Mouse (Mus musculus) kidney, embryonic 15.5 days (tissue): ENCODE data around the gene Entpd3. TPM values are rescaled to one million over a fixed set of nuclear protein-coding genes. Genes with fewer than 3 reads are reported as not detected.
A peak's percentile ranks its signal among the peaks of the same experiment; 100 is the strongest.

Experiments
- ATAC-seq: fragments of 200-750 bp; cut with Nextera tagmentation; replicated peaks from 2 replicates; pipeline ENCODE4 v1.8.0; 2017; ENCODE audit warnings: moderate TSS enrichment; ENCODE audit not compliant: low FRiP score
- H3K27ac ChIP-seq: fragments of 300-500 bp; sonication (generic); 2 replicates; pipeline ENCODE4 v1.5.1; 2015; ENCODE audit warnings: mild to moderate bottlenecking, inconsistent platforms
- H3K27me3 ChIP-seq: fragments of 300-500 bp; sonication (generic); 2 replicates; pipeline ENCODE4 v1.6.1; 2015; ENCODE audit warnings: inconsistent platforms
- H3K36me3 ChIP-seq: fragments of 300-500 bp; sonication (generic); 2 replicates; pipeline ENCODE4 v1.6.1; 2015; ENCODE audit warnings: inconsistent platforms
- H3K4me1 ChIP-seq: fragments of 300-500 bp; sonication (generic); 2 replicates; pipeline ENCODE4 v1.6.1; 2015; ENCODE audit warnings: inconsistent platforms
- H3K4me2 ChIP-seq: fragments of 300-500 bp; sonication (generic); 2 replicates; pipeline ENCODE4 v1.6.1; 2015; ENCODE audit warnings: moderate library complexity, mild to moderate bottlenecking, inconsistent platforms
- H3K4me3 ChIP-seq: fragments of 300-500 bp; sonication (generic); replicated peaks from 2 replicates; pipeline ENCODE4 v1.5.1; 2015; ENCODE audit warnings: mild to moderate bottlenecking, inconsistent platforms
- H3K9ac ChIP-seq: fragments of 300-500 bp; sonication (generic); 2 replicates; pipeline ENCODE4 v1.6.1; 2015; ENCODE audit warnings: mild to moderate bottlenecking, inconsistent platforms
- H3K9me3 ChIP-seq: fragments of 300-500 bp; sonication (generic); replicated peaks from 2 replicates; pipeline ENCODE4 v1.6.1; 2016; ENCODE audit warnings: inconsistent platforms
- WGBS: fragments of 180-500 bp; shearing (Covaris S2); methylation state at CpG from one replicate; pipeline ENCODE4 v1.1.7; 2015; ENCODE audit warnings: mixed read lengths; 5-methylcytosine and 5-hydroxymethylcytosine counted together
- polyA plus RNA-seq: library from polyadenylated mRNA; unstranded; fragments of >200 nt; fragmentation: Nextera tagmentation; extraction: Ambion mirVana; gene quantifications from 2 replicates; pipeline ENCODE4 v1.2.1, GENCODE M21; 2015

Entpd3 gene
- polyA plus RNA-seq: 1.5 and 2.0 TPM in 2 replicates

DNA sequence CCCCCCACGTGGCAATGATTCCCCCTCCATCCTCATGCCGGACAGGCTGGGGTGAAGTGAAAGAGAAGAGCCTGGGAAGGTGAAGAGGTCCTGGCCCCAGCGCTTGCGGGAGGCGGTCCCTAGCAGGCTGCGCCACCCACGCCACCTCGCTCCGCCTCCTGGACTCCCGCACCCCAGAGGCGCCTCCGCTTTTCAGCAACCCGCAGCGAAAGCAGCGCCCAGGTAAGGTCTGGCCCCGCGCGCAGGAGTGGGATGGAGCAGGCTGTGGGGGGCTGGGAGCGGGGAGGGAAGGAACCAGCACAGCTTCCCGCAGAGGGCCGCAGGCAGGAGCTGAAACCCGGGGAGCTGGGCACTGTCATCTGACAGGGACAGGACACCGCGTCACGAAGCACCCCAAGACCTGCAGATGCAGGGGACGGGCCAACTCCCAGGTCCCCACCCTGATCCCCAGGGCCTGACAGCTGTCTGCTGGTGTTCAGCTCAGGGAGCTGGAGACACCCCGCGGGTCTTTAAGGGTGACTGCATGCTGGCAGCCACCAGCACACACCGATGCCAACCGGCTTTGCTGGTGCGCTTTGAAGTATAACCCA is at the start of gene Entpd3:
Gene Entpd3, plus strand, starts transcription at position 157 of the 590 bp plus-strand sequence.
- WGBS: 1% methylated on average over 31 of the region's 31 CpGs
- H3K4me1 ChIP-seq: peaks cover 17% of the 10 kb centered on the region
- peak within 1 kb of the TSS; percentile 45 for H3K9ac ChIP-seq
- H3K4me3 ChIP-seq: peak within 1 kb of the TSS; percentile 47
- no peaks in the 10 kb centered on the region for H3K9me3 ChIP-seq
- H3K4me2 ChIP-seq: peak within 1 kb of the TSS; percentile 92
- peak; percentile 62 for ATAC-seq
- H3K36me3 ChIP-seq: no peaks in the 10 kb centered on the region
- peaks cover 41% of the 10 kb centered on the region for H3K27me3 ChIP-seq
- H3K27ac ChIP-seq: no peak within 1 kb of the TSS

DNA sequence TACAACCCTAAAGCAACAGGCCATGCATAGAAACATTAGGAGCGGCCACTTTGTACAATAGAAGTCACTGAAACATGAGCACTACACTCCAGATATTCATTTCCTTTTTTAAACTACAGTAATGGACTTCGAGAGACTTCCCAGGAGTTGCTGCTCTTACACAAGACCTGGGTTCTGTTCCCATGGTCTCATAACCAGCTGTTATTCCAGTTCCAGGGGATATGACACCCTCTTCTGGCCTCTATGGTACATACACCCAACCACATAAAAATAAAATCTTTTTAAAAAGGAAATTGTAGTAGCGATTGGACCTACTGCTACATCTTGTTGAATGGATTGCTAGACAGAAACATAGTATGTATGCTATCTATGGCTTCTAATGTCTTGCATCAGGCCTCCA is 48.1 kb upstream of the Entpd3 start:
- no peak overlapping the region for H3K9ac ChIP-seq
- H3K27ac ChIP-seq: no peak overlapping the region
- WGBS: 79% methylated on average over 3 of the region's 3 CpGs
- no peaks in the 10 kb centered on the region for H3K27me3 ChIP-seq
- no peaks in the 10 kb centered on the region for H3K9me3 ChIP-seq
- peaks cover 18% of the 10 kb centered on the region for H3K4me1 ChIP-seq
- H3K4me3 ChIP-seq: peak overlapping the region; percentile 78
- peaks cover 26% of the 10 kb centered on the region for H3K36me3 ChIP-seq
- peak overlapping the region; percentile 92 for H3K4me2 ChIP-seq
- no peak for ATAC-seq

DNA sequence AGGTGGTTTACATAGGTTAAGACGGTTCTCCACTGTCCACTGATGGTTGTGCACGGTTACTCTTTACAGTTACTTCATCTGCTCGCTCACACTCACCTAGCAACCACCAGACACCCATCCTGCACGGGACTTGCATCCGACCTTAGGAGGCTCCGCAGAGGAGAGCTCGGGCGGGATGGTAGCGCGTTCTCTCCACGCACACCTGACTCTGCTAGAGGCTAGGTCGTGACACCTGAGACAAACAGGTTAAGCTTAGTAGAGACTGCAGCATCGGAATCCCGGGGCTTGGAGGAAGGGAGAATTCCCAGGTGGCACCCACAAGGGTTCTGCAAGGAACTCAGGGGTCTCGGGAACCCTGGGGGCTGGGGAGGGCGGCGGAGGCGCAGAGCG is 47.6 kb upstream of the Entpd3 start, which contains the start of gene Eif1b:
Gene Eif1b, plus strand, starts transcription at position 223 of the 390 bp plus-strand sequence.
- Histone ChIP-seq H3K27me3 (no peaks in the 10 kb centered on the region), H3K4me2 (peak within 1 kb of the TSS; percentile 92), H3K36me3 (peaks cover 26% of the 10 kb centered on the region), H3K9me3 (no peaks in the 10 kb centered on the region), H3K9ac (peak within 1 kb of the TSS; percentile 97), H3K27ac (peak within 1 kb of the TSS; percentile 93), H3K4me3 (peak within 1 kb of the TSS; percentile 78), H3K4me1 (peaks cover 18% of the 10 kb centered on the region)
- WGBS: 3% methylated on average over 19 of the region's 19 CpGs
- ATAC-seq: peak; percentile 43

DNA sequence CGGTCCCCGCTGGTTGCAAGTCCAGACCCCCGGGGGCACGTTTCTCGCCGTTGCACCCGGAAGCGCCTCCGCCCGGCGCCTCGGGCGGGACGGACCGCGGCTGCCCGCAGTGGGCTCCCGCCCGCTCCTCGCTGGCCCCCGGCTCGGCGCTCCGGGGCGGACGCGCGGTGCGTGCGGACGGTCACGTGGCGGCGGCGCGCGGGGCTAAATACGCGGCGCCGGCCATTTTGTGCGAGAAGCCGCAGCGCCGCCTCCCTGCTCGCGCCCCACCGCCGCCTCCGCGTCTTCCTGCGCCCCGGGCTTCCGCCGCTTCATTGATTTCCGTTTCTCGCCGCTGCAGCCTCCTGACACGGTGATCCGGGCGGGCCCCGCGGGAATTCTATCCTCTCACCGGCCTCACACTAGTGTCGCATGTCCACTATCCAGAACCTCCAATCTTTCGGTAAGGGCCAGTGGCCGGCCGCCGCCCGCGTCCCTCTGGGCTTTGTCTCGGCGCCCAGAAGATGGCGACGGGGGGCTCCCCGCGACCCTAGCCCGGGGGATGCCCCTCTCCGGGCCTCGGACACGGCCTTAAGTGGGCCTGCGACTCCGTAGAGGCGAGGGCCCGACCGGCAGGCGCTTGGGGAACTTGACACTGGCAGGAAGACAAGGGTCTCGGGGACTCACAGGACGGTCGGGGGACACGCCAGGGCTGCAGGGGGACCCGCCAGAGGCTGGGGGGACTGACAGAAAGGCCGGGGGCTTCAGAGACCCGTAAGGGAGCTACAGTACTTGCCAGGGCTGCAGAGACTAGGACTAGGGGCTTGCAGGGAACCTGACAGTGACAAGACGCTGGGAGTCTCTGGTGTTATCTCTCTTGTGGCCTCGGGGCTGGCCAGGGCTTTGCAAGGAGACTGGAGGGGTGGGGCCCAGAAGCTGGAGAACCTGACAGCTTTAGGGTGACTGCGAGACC is 46.9 kb upstream of the Entpd3 start:
- Histone ChIP-seq H3K4me3 (peak overlapping the region; percentile 78), H3K27me3 (no peaks in the 10 kb centered on the region), H3K4me2 (peak overlapping the region; percentile 92), H3K9me3 (no peaks in the 10 kb centered on the region), H3K27ac (peak overlapping the region; percentile 93), H3K4me1 (peaks cover 18% of the 10 kb centered on the region), H3K36me3 (peaks cover 26% of the 10 kb centered on the region), H3K9ac (peak overlapping the region; percentile 97)
- peak; percentile 86 for ATAC-seq
- under 1% methylated on average over 95 of the region's 97 CpGs for WGBS

DNA sequence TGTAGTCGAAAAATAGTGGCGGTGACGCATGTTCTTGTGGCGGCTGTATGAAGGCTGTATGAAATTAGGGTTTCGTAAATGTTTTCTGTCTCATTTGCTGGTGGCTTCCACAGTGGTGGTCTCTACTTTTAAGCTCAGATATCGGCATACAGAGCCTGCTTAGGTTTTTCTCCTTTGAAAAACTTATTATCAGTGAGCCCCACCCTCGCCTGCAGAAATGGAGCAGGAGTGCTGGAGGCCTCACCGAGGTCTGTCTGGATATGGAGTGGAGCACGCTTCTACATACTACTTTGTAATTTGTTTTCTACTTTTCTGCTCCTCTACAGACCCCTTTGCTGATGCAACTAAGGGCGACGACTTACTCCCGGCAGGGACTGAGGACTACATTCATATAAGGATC is 45.8 kb upstream of the Entpd3 start:
- no peak for ATAC-seq
- Histone ChIP-seq H3K4me3 (peak overlapping the region; percentile 78), H3K4me1 (peaks cover 18% of the 10 kb centered on the region), H3K36me3 (peaks cover 26% of the 10 kb centered on the region), H3K27me3 (no peaks in the 10 kb centered on the region), H3K9ac (peak overlapping the region; percentile 97), H3K4me2 (peak overlapping the region; percentile 92), H3K27ac (peak overlapping the region; percentile 93; the same call in 1 of the 2 replicates), H3K9me3 (no peaks in the 10 kb centered on the region)
- 78% methylated on average over 12 of the region's 12 CpGs for WGBS

DNA sequence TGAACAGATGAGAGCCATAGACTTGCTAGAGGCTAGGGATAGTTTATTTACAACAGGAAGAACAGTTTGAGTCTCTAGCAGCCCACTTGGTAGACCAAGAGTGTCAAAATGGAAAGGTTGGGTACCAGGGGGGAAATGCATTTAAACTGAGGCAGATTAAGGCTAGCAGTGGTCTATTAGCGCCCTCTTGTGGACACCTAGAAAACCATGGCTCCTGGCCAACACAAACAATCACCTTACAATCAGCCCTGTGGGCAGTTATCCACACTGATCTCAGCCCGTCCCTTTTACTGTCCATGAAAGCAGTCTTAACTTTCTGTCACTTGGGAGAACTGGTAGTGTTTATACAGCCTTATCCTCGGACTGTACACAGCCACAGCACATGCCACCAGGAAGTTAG is 42.9 kb upstream of the Entpd3 start:
- Histone ChIP-seq H3K4me1 (peaks cover 18% of the 10 kb centered on the region), H3K27me3 (no peaks in the 10 kb centered on the region), H3K4me3 (no peak overlapping the region), H3K27ac (no peak overlapping the region), H3K9me3 (no peaks in the 10 kb centered on the region), H3K4me2 (no peak overlapping the region), H3K36me3 (peaks cover 26% of the 10 kb centered on the region), H3K9ac (no peak overlapping the region)
- no peak for ATAC-seq
- 5% methylated on average over 3 of the region's 3 CpGs for WGBS

DNA sequence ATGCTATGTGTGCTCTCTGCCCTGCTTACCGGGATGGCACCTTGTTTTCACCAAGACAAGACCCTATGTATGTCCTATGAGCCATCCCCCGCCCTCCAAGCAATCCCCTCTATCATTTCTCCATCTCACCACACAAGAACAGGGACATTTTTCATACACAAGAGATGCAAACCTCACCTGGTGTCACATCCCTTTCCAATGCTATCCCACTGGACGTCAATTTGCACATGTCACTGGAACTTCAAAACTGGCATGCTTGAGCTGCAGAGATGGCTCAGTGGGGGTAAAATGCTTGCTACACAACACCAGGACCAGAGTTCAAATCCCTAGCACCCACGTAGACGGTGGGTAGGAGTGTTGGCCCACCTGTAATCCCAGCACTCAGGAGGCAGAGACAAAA is 41.6 kb upstream of the Entpd3 start:
- H3K27me3 ChIP-seq: no peaks in the 10 kb centered on the region
- WGBS: 84% methylated on average over 5 of the region's 5 CpGs
- ATAC-seq: no peak
- peaks cover 26% of the 10 kb centered on the region for H3K36me3 ChIP-seq
- no peaks in the 10 kb centered on the region for H3K9me3 ChIP-seq
- H3K9ac ChIP-seq: no peak overlapping the region
- H3K4me2 ChIP-seq: no peak overlapping the region
- no peak overlapping the region for H3K27ac ChIP-seq
- H3K4me1 ChIP-seq: peaks cover 14% of the 10 kb centered on the region
- no peak overlapping the region for H3K4me3 ChIP-seq

DNA sequence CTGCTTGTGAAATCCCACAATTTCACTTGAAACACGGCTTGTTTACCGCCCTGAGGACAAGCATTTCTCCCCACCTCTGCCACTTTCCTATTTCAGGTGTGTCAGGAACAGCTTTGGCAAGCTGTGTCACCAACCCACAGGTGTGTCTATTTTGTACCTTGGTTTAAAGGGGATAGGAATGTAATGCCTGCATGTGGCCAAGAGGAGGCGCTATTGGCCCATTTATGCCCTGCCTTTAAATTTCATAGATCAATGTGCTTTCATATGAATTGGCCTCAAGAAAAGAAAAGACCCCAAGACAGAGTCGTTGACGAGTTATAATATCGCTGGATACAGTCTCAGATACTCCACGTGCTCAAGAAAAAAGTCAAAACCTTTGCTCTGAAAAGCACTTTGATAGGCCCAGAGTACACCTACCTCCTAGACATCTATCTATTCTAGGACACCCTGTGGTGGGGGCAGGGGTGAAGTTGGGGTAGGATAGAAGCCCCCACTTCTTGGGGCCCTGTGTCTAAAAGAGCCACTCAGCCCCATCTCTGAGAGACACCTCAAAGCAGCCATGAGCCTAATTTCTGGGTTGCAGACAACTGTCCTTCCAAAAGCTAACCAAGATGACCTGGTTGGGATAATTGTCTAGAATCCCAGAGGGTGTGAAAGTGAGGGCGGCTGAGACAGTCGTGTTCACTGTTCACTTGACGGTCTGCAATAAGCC is 38.3 kb upstream of the Entpd3 start:
- peaks cover 2% of the 10 kb centered on the region for H3K36me3 ChIP-seq
- ATAC-seq: no peak
- H3K27ac ChIP-seq: no peak overlapping the region
- no peaks in the 10 kb centered on the region for H3K27me3 ChIP-seq
- WGBS: 40% methylated on average over 10 of the region's 10 CpGs
- H3K4me3 ChIP-seq: no peak overlapping the region
- no peaks in the 10 kb centered on the region for H3K9me3 ChIP-seq
- H3K9ac ChIP-seq: no peak overlapping the region
- no peaks in the 10 kb centered on the region for H3K4me1 ChIP-seq
- H3K4me2 ChIP-seq: no peak overlapping the region

DNA sequence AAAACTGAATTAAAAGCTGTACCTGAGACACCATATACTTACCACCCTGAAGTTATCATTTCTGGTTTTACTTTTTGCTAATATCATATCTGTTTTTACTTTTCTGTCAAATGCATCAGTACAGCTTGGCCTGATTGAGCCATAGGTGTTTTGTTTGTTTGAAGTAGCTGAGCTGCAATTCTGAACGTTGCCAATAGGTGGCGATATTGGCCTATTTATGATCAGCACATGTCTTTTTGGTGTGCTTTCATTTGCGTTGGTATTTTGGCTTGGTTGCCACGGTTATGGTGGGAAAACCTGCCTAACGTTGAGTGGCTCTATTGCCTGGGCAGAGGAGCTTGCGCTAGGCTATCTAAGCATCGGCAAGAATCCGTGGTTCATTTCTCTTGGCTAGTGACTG is 37.6 kb upstream of the Entpd3 start:
- H3K9me3 ChIP-seq: no peaks in the 10 kb centered on the region
- ATAC-seq: no peak
- H3K4me2 ChIP-seq: no peak overlapping the region
- H3K27me3 ChIP-seq: no peaks in the 10 kb centered on the region
- H3K36me3 ChIP-seq: no peaks in the 10 kb centered on the region
- H3K27ac ChIP-seq: no peak overlapping the region
- 8% methylated on average over 8 of the region's 8 CpGs for whole genome bisulfite sequencing
- no peak overlapping the region for H3K4me3 ChIP-seq
- H3K9ac ChIP-seq: no peak overlapping the region
- no peaks in the 10 kb centered on the region for H3K4me1 ChIP-seq

DNA sequence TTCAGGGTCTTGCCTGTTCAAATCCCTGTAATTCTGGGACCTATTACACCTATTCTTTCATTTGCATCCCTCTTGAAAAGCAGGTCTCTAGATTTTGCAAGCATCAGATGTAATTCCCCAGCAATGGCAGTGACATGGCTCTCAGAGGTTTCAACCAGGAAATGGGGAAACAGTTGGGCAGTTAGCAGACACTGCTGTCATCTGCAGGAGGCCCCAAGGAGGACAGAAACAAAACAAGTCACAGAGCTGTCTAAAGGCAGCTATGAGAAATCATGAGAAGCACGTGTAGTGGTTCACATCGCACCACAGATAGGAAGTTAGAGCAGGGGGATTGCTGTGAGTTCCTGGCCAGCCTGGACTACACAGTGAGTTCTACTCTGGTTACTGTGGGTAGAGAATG is 35.2 kb upstream of the Entpd3 start:
- Histone ChIP-seq H3K4me3 (no peak overlapping the region), H3K27me3 (no peaks in the 10 kb centered on the region), H3K9me3 (no peaks in the 10 kb centered on the region), H3K36me3 (no peaks in the 10 kb centered on the region), H3K27ac (no peak overlapping the region), H3K4me1 (no peaks in the 10 kb centered on the region), H3K4me2 (no peak overlapping the region), H3K9ac (no peak overlapping the region)
- WGBS: 80% methylated on average over 2 of the region's 2 CpGs
- ATAC-seq: no peak

DNA sequence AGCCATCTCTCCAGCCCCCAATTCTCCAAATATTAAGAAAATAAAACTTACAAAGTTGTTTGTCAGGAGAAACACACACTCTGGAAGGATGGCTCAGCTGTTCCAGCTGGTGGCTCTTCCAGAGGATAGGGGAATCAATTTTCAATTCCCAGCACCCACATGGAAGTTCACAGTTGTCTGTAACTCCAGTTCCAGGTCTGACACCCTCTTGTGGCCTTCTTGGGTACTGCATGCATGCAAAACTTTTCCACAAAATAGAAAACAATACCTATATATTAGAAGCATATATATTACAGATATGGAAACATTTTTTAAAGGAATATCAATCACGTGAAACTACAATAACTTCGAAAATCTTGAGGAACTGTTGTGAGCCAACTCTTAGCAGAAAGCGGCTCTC is 27.8 kb upstream of the Entpd3 start:
- Histone ChIP-seq H3K27ac (no peak overlapping the region), H3K27me3 (no peaks in the 10 kb centered on the region), H3K9me3 (no peaks in the 10 kb centered on the region; the same call in 1 of the 2 replicates), H3K4me3 (no peak overlapping the region), H3K4me1 (peaks cover 6% of the 10 kb centered on the region; the same call in 1 of the 2 replicates), H3K36me3 (no peaks in the 10 kb centered on the region), H3K4me2 (no peak overlapping the region), H3K9ac (no peak overlapping the region)
- 81% methylated on average over 3 of the region's 3 CpGs for WGBS
- no peak for ATAC-seq

DNA sequence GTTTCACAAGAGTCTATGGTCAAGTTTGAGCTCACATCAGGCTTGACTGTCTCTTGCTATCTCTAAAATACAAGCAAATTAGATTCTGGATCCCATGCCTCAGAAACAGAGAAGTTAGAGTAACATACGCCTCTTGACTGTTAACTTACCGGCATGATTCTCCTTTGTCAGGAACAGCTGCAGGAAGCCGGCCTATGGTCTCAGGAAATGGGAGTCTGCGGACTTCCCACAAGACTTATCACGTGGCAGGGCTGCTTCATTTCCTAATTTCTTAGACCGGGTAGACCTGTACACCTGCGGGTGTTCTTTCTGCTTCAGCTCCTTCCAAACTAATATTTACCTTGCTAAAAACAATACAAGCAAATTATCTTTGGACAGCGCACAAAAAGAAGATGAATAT is 22.9 kb upstream of the Entpd3 start:
- Histone ChIP-seq H3K4me2 (no peak overlapping the region), H3K27ac (no peak overlapping the region), H3K9me3 (no peaks in the 10 kb centered on the region; the same call in 1 of the 2 replicates), H3K36me3 (no peaks in the 10 kb centered on the region), H3K4me1 (peaks cover 9% of the 10 kb centered on the region; the same call in 1 of the 2 replicates), H3K4me3 (no peak overlapping the region), H3K27me3 (no peaks in the 10 kb centered on the region), H3K9ac (no peak overlapping the region)
- ATAC-seq: no peak
- 42% methylated on average over 8 of the region's 8 CpGs for WGBS
